Mouse (Mus musculus): ENCODE data around the gene Slc25a48.

- no peak for TF ChIP-seq GATA1 (IDR thresholded peaks at IDR 0.05; ENCODE audit: borderline replicate concordance, low read length)
- no peak for TF ChIP-seq CTCF (IDR thresholded peaks at IDR 0.05; ENCODE audit: low read depth, low read length)
- no peak for TF ChIP-seq POLR2AphosphoS5 (IDR thresholded peaks at IDR 0.05; ENCODE audit: insufficient replicate concordance, low read depth, low read length)
- TF ChIP-seq TAL1 (conservative IDR thresholded peaks at IDR 0.05; ENCODE audit: low read depth, low read length), result no peak
Observed at GRCm38 (mm10) chr13:56477271-56477670, 39.1 kb downstream of the Slc25a48 start.
